In the genomic region with DNA sequence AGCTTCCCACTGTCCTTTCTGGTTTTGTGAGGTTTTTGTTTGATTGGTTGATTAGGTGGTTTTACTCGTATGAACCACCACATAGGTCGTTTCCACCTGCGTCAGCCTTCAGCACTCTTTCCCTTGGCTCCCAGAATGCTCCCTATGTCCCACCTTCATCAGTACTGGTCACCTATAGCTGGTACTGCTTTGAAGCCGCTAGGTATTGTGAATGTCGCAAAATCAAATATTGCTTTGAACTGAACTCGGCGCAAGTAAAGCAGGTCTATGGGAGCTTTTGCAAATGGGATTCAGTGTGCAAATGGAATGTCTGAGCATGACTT, we compare ENCODE assay signal across 8 mouse cellular contexts. TPM values are rescaled to one million over a fixed set of nuclear protein-coding genes. Genes with fewer than 3 reads are reported as not detected.
DNase-seq lines count a peak whose midpoint lies in the region; ATAC-seq and TF ChIP-seq lines count a peak whose summit lies in the region.

No protein-coding gene starts in this region.

- 18% methylated on average over 7 of the region's 7 CpGs for WGBS in heart, embryonic 11.5 days (ENCODE audit: insufficient replicate concordance)

- no peaks in the 10 kb centered on the region for H3K9me3 ChIP-seq in heart, embryonic 11.5 days (replicated peaks; ENCODE audit: control insufficient read depth, low read length)
- no peaks in the 10 kb centered on the region for H3K9me3 ChIP-seq in G1E (replicated peaks)

- peak overlapping the region; percentile 98 for H3K4me2 ChIP-seq in heart, embryonic 11.5 days

- no peak for TF ChIP-seq CTCF in G1E (IDR thresholded peaks at IDR 0.05; ENCODE audit: low read depth, low read length)

- peak overlapping the region; percentile 94 for H3K4me3 ChIP-seq in heart, embryonic 11.5 days (ENCODE audit: low read depth, low read length)
- H3K4me3 ChIP-seq in G1E (ENCODE audit: low read depth, low read length) = peak overlapping the region; percentile 94

- intact Hi-C loops in left cerebral cortex, postnatal 14 days (cut with DNase I) = no loop called here

- peaks cover 7% of the 10 kb centered on the region for H3K4me1 ChIP-seq in heart, embryonic 11.5 days (ENCODE audit: control insufficient read depth, insufficient read depth, low read length)
- H3K4me1 ChIP-seq in G1E (ENCODE audit: insufficient read depth, low read depth, low read length) = peaks cover 44% of the 10 kb centered on the region

- H3K27ac ChIP-seq in heart, embryonic 11.5 days (ENCODE audit: low read depth, low read length) = no peak overlapping the region

- H3K36me3 ChIP-seq in heart, embryonic 11.5 days (ENCODE audit: control insufficient read depth, insufficient read depth, low read length) = no peaks in the 10 kb centered on the region
- H3K36me3 ChIP-seq in G1E (replicated peaks) = peaks cover 20% of the 10 kb centered on the region

- peak overlapping the region; percentile 82 for H3K9ac ChIP-seq in heart, embryonic 11.5 days (ENCODE audit: low read depth, low read length)

- H3K27me3 ChIP-seq in heart, embryonic 11.5 days (ENCODE audit: control insufficient read depth, insufficient read depth, low read length) = no peaks in the 10 kb centered on the region
- no peaks in the 10 kb centered on the region for H3K27me3 ChIP-seq in G1E (ENCODE audit: insufficient read depth, low read length)

- DNase-seq in heart, adult 8-10 months (ENCODE audit: low spot score) = no peak
- DNase-seq in G1E (ENCODE audit: low spot score) = no peak
- DNase-seq in forelimb bud, embryonic 11.5 days (ENCODE audit: low read depth, low spot score) = peak; percentile 10
- DNase-seq in right cerebral cortex, postnatal 14 days = no peak
- DNase-seq in left cerebral cortex, postnatal 14 days (ENCODE audit: low spot score in 2 of 2) = no peak
- no peak for DNase-seq in B cell, adult 2 months

- ATAC-seq in heart, embryonic 11.5 days (replicated peaks; ENCODE audit: insufficient number of reproducible peaks, low FRiP score, low TSS enrichment) = no peak
- ATAC-seq in G1E (ENCODE audit: extremely low read depth, insufficient number of reproducible peaks, low FRiP score, poor library complexity, severe bottlenecking) = no peak; the same call in 1 of the 2 replicates
- ATAC-seq in megakaryocyte progenitor cell, adult 5-6 weeks (replicated peaks; ENCODE audit: poor library complexity) = peak; percentile 15

RNA-seq across cellular contexts. Expression of gene Trappc10, which starts 0.7 kb away (rescaled TPM):
- 7.6 and 16.4 TPM in 2 replicates for polyA plus RNA-seq in heart, embryonic 11.5 days (2014; fragmentation: Nextera tagmentation; extraction: Ambion mirVana)
- total RNA-seq in heart, adult 8-10 months (2022) = 10 to 100 TPM; 43.6 to 62.3 (median 52.9) TPM
- total RNA-seq in G1E (2014; fragmentation: Nextera tagmentation) = 43.5 and 93.6 TPM in 2 replicates
- total RNA-seq in G1E (2017) = 30.2 and 33.3 TPM in 2 replicates
- 54.7 and 75.1 TPM in 2 replicates for polyA plus RNA-seq in G1E (2012)
- total RNA-seq in megakaryocyte progenitor cell, adult 5-6 weeks (2015) = 39.0 and 44.2 TPM in 2 replicates
- 30.7 and 33.4 TPM in 2 replicates for total RNA-seq in megakaryocyte progenitor cell, adult 5-6 weeks (2017)
- 10 to 100 TPM; 75.2 to 86.8 TPM for total RNA-seq in left cerebral cortex, postnatal 14 days (2021)
